Mouse (Mus musculus) MEL (cell line): ENCODE measurements around the gene Ahsa1. TPM values are rescaled to one million over a fixed set of nuclear protein-coding genes. Genes with fewer than 3 reads are reported as not detected.

Experiments
- DNase-seq: peaks from one replicate; pipeline ENCODE4 v3.0.0; 2011; ENCODE audit warnings: low read depth, low spot score
- H3K27ac ChIP-seq: 2 replicates; pipeline ENCODE4 v1.5.1; 2012; ENCODE audit warnings: low read depth, mild to moderate bottlenecking, control low read depth, low read length, moderate library complexity; ENCODE audit not compliant: control insufficient read depth
- H3K27me3 ChIP-seq, 2 experiments: fragments of 150-350 bp in 1 of 2; sonication (generic) in 1 of 2; 2 replicates each; pipeline ENCODE4 v1.6.1; 2012; ENCODE audit warnings: low read length in 2 of 2, mild to moderate bottlenecking in 2 of 2, improper control_type of control experiment in 1 of 2, moderate library complexity in 1 of 2; ENCODE audit not compliant: insufficient read depth in 2 of 2, control insufficient read depth in 1 of 2
- H3K36me3 ChIP-seq, 2 experiments: 2 replicates each; pipeline ENCODE4 v1.6.1; 2012 to 2014; ENCODE audit warnings: low read length in 2 of 2, improper control_type of control experiment in 1 of 2, inconsistent platforms in 1 of 2, mild to moderate bottlenecking in 1 of 2; ENCODE audit not compliant: insufficient read depth in 2 of 2, control insufficient read depth in 1 of 2
- H3K4me1 ChIP-seq, 2 experiments: fragments of 150-350 bp in 1 of 2; sonication (generic) in 1 of 2; 2 replicates each; pipeline ENCODE4 v1.6.1; 2012; ENCODE audit warnings: low read length in 2 of 2, improper control_type of control experiment in 1 of 2, mild to moderate bottlenecking in 1 of 2; ENCODE audit not compliant: insufficient read depth in 2 of 2, control insufficient read depth in 1 of 2
- H3K4me3 ChIP-seq, 2 experiments: fragments of 150-350 bp in 1 of 2; sonication (generic) in 1 of 2; 2 replicates each; pipeline ENCODE4 v1.5.1; 2012; ENCODE audit warnings: low read depth in 2 of 2, low read length in 2 of 2, mild to moderate bottlenecking in 2 of 2, moderate library complexity in 2 of 2, control low read depth in 1 of 2, improper control_type of control experiment in 1 of 2; ENCODE audit not compliant: control insufficient read depth in 1 of 2, insufficient read depth in 1 of 2
- H3K79me2 ChIP-seq: 2 replicates; pipeline ENCODE4 v1.6.1; 2012; ENCODE audit warnings: mild to moderate bottlenecking, low read length, moderate library complexity; ENCODE audit not compliant: control insufficient read depth, poor library complexity, insufficient read depth
- H3K9ac ChIP-seq: 2 replicates; pipeline ENCODE4 v1.6.1; 2012; ENCODE audit warnings: low read depth, mild to moderate bottlenecking, control low read depth, low read length, moderate library complexity; ENCODE audit not compliant: control insufficient read depth, poor library complexity, severe bottlenecking
- H3K9me3 ChIP-seq: fragments of 150-350 bp; sonication (generic); replicated peaks from 2 replicates; pipeline ENCODE4 v1.6.1; 2012; ENCODE audit warnings: mild to moderate bottlenecking, low read length, improper control_type of control experiment, moderate library complexity; ENCODE audit not compliant: insufficient read depth
- BHLHE40 ChIP-seq: IDR thresholded peaks from 2 replicates; pipeline ENCODE4 v1.6.1; 2012; ENCODE audit warnings: low read depth, mild to moderate bottlenecking, inconsistent platforms, low read length, improper control_type of control experiment, borderline replicate concordance
- CHD1 ChIP-seq: IDR thresholded peaks from 2 replicates; pipeline ENCODE4 v1.6.1; 2012; ENCODE audit warnings: low read depth, mild to moderate bottlenecking, inconsistent platforms, low read length, improper control_type of control experiment
- CHD2 ChIP-seq: IDR thresholded peaks from 2 replicates; pipeline ENCODE4 v1.6.1; 2011; ENCODE audit warnings: low read length, improper control_type of control experiment
- ELF1 ChIP-seq: IDR thresholded peaks from 2 replicates; pipeline ENCODE4 v1.6.1; 2014; ENCODE audit warnings: low read depth, mild to moderate bottlenecking, inconsistent platforms, low read length, improper control_type of control experiment, moderate library complexity
- EP300 ChIP-seq, 2 experiments: IDR thresholded peaks; 2 replicates each; pipeline ENCODE4 v1.6.1; 2011; ENCODE audit warnings: improper control_type of control experiment in 2 of 2, low read length in 2 of 2, low read depth in 1 of 2, mild to moderate bottlenecking in 1 of 2
- GABPA ChIP-seq: IDR thresholded peaks from 2 replicates; pipeline ENCODE4 v1.6.1; 2012; ENCODE audit warnings: low read depth, mild to moderate bottlenecking, inconsistent platforms, low read length, improper control_type of control experiment, moderate library complexity
- HCFC1 ChIP-seq: IDR thresholded peaks from 2 replicates; pipeline ENCODE4 v1.6.1; 2012; ENCODE audit warnings: low read depth, mild to moderate bottlenecking, inconsistent platforms, low read length, improper control_type of control experiment, moderate library complexity
- JUND ChIP-seq: IDR thresholded peaks from 2 replicates; pipeline ENCODE4 v1.6.1; 2011; ENCODE audit warnings: low read depth, mild to moderate bottlenecking, improper control_type of control experiment, low read length
- KAT2A ChIP-seq: conservative IDR thresholded peaks from 2 replicates; pipeline ENCODE4 v1.6.1; 2012; ENCODE audit warnings: low read depth, low read length, improper control_type of control experiment, inconsistent platforms
- MAFK ChIP-seq: IDR thresholded peaks from 2 replicates; pipeline ENCODE4 v1.6.1; 2011; ENCODE audit warnings: low read depth, mild to moderate bottlenecking, low read length, improper control_type of control experiment, borderline replicate concordance
- MAZ ChIP-seq: IDR thresholded peaks from 2 replicates; pipeline ENCODE4 v1.6.1; 2012; ENCODE audit warnings: low read depth, mild to moderate bottlenecking, inconsistent platforms, low read length, improper control_type of control experiment
- MEF2A ChIP-seq: IDR thresholded peaks from 2 replicates; pipeline ENCODE4 v1.6.1; 2014; ENCODE audit warnings: low read depth, mild to moderate bottlenecking, inconsistent platforms, low read length, improper control_type of control experiment; ENCODE audit not compliant: poor library complexity, insufficient replicate concordance, severe bottlenecking; ENCODE audit errors: extremely low read depth
- MXI1 ChIP-seq: IDR thresholded peaks from 2 replicates; pipeline ENCODE4 v1.6.1; 2011; ENCODE audit warnings: mild to moderate bottlenecking, low read depth, low read length, improper control_type of control experiment
- MYB ChIP-seq: IDR thresholded peaks from 2 replicates; pipeline ENCODE4 v1.6.1; 2011; ENCODE audit warnings: mild to moderate bottlenecking, low read depth, low read length, improper control_type of control experiment
- MYC ChIP-seq: IDR thresholded peaks from 2 replicates; pipeline ENCODE4 v1.6.1; 2011; ENCODE audit warnings: low read depth, mild to moderate bottlenecking, low read length, improper control_type of control experiment, moderate library complexity
- NELFE ChIP-seq: IDR thresholded peaks from 2 replicates; pipeline ENCODE4 v1.6.1; 2011; ENCODE audit warnings: low read depth, low read length, improper control_type of control experiment
- NRF1 ChIP-seq: IDR thresholded peaks from 2 replicates; pipeline ENCODE4 v1.6.1; 2014; ENCODE audit warnings: low read depth, mild to moderate bottlenecking, inconsistent platforms, low read length, improper control_type of control experiment, moderate library complexity; ENCODE audit not compliant: poor library complexity, insufficient read depth, severe bottlenecking
- POLR2AphosphoS5 ChIP-seq: IDR thresholded peaks from 2 replicates; pipeline ENCODE4 v1.6.1; 2012; ENCODE audit warnings: low read depth, borderline replicate concordance, mild to moderate bottlenecking, inconsistent platforms, low read length, moderate library complexity, mixed read lengths
- RAD21 ChIP-seq: IDR thresholded peaks from 2 replicates; pipeline ENCODE4 v1.6.1; 2011; ENCODE audit warnings: mild to moderate bottlenecking, low read depth, low read length, improper control_type of control experiment
- RCOR1 ChIP-seq: IDR thresholded peaks from 2 replicates; pipeline ENCODE4 v1.6.1; 2012; ENCODE audit warnings: low read depth, mild to moderate bottlenecking, inconsistent platforms, low read length, improper control_type of control experiment
- TCF12 ChIP-seq: IDR thresholded peaks from 2 replicates; pipeline ENCODE4 v1.6.1; 2014; ENCODE audit warnings: low read depth, mild to moderate bottlenecking, inconsistent platforms, low read length, improper control_type of control experiment, moderate library complexity
- USF1 ChIP-seq: IDR thresholded peaks from 2 replicates; pipeline ENCODE4 v1.6.1; 2014; ENCODE audit warnings: low read depth, mild to moderate bottlenecking, inconsistent platforms, low read length, improper control_type of control experiment, moderate library complexity
- ZKSCAN1 ChIP-seq: IDR thresholded peaks from 2 replicates; pipeline ENCODE4 v1.6.1; 2012; ENCODE audit warnings: low read depth, mild to moderate bottlenecking, inconsistent platforms, low read length, improper control_type of control experiment, moderate library complexity
- ZMIZ1 ChIP-seq: IDR thresholded peaks from 2 replicates; pipeline ENCODE4 v1.6.1; 2012; ENCODE audit warnings: low read depth, mild to moderate bottlenecking, inconsistent platforms, low read length, improper control_type of control experiment, moderate library complexity
- polyA plus RNA-seq, 2 experiments: library from polyadenylated mRNA; stranded (reverse) in 1 of 2; unstranded in 1 of 2; fragments of >175 nt in 1 of 2; fragments of >200 nt in 1 of 2; gene quantifications; 2 replicates each; pipeline versions ENCODE4 v1.2.1 to v1.2.4; 2012; ENCODE audit warnings: low replicate concordance in 2 of 2, low read depth in 1 of 2; ENCODE audit not compliant: insufficient read length in 2 of 2, insufficient read depth in 1 of 2, missing spikeins in 1 of 2
- total RNA-seq: library from RNA; depleted of rRNA; stranded (reverse); fragments of 300-350 nt; gene quantifications from 2 replicates; pipeline ENCODE4 v1.2.3, GENCODE M21; 2012

Ahsa1 gene
- total and polyA plus RNA-seq, 3 experiments, result 403 to 424 TPM; not detected in 1

- H3K27me3 ChIP-seq, result no peaks in the 10 kb centered on the region
- TF ChIP-seq MYC, result 0 out of 2 replicates have a peak, but pooled peaks have one; percentile 21
- no peak for TF ChIP-seq ZKSCAN1
- TF ChIP-seq HCFC1, result no peak
- no peak for TF ChIP-seq RAD21
- TF ChIP-seq ELF1, result no peak
- TF ChIP-seq POLR2AphosphoS5, result no peak
- peak in 1 of 2 experiments; percentile 30; a peak in 1 of 4 replicates for TF ChIP-seq EP300 (IDR thresholded peaks at IDR 0.05; ENCODE audit: low read depth in 1 of 2, low read length in 2 of 2)
- TF ChIP-seq CHD2, result no peak
- no peaks in the 10 kb centered on the region for H3K79me2 ChIP-seq
- H3K9ac ChIP-seq, result no peak overlapping the region
- peaks cover 0 to 3% of the 10 kb centered on the region in 2 experiments; a peak in 1 of 4 replicates for H3K4me1 ChIP-seq
- H3K4me3 ChIP-seq, result no peak overlapping the region
- H3K36me3 ChIP-seq, result no peaks in the 10 kb centered on the region; a peak in 2 of 4 replicates
- peak; percentile 61 for DNase-seq
- no peaks in the 10 kb centered on the region for H3K9me3 ChIP-seq
- H3K27ac ChIP-seq, result no peak overlapping the region
These were observed 29.3 kb upstream of the Ahsa1 start for GRCm38 (mm10) chr12:87236882-87237483.

GRCm38 (mm10) chr12:87238632-87239031, 27.6 kb upstream of the Ahsa1 start, which contains the start of gene Noxred1:
Noxred1 (minus strand) TSS chr12:87238732.
- H3K27ac ChIP-seq, result no peak within 1 kb of the TSS
- H3K36me3 ChIP-seq, result no peaks in the 10 kb centered on the region; a peak in 2 of 4 replicates
- no peak for TF ChIP-seq MAFK
- TF ChIP-seq ZKSCAN1, result no peak
- TF ChIP-seq, all 39 proteins: peak for 0

GRCm38 (mm10) chr12:87250161-87250560, 16.1 kb upstream of the Ahsa1 start:
- Histone ChIP-seq H3K27me3 (no peaks in the 10 kb centered on the region), H3K27ac (no peak overlapping the region), H3K4me3 (no peak overlapping the region), H3K9me3 (no peaks in the 10 kb centered on the region), H3K4me1 (no peaks in the 10 kb centered on the region), H3K36me3 (no peaks in the 10 kb centered on the region), H3K79me2 (no peaks in the 10 kb centered on the region), H3K9ac (no peak overlapping the region)
- DNase-seq, result no peak
- TF ChIP-seq HCFC1 (no peak), MYC (no peak), POLR2AphosphoS5 (no peak), MAZ (no peak), BHLHE40 (no peak), MEF2A (no peak), MYB (no peak), NELFE (no peak), CHD1 (no peak), GABPA (no peak), ZMIZ1 (no peak), NRF1 (no peak), KAT2A (no peak), USF1 (no peak), JUND (no peak), CHD2 (no peak), RCOR1 (no peak), TCF12 (no peak), MXI1 (no peak)

More at GRCm38 (mm10) chr12:87238632-87239031, 27.6 kb upstream of the Ahsa1 start, which contains the start of gene Noxred1:
- no peak for DNase-seq
- Histone ChIP-seq H3K27me3 (no peaks in the 10 kb centered on the region), H3K4me3 (no peak within 1 kb of the TSS), H3K79me2 (no peaks in the 10 kb centered on the region), H3K4me1 (peaks cover 0 to 3% of the 10 kb centered on the region in 2 experiments; a peak in 1 of 4 replicates), H3K9me3 (no peaks in the 10 kb centered on the region), H3K9ac (no peak within 1 kb of the TSS)
